Mouse (Mus musculus) Patski (cell line): ENCODE results near the gene Dynlt1c. TPM values are rescaled to one million over a fixed set of nuclear protein-coding genes. Genes with fewer than 3 reads are reported as not detected.
"Not testable (repeated sequence)": the region's sequence is repeated elsewhere in the genome, so short reads cannot be mapped to it uniquely, and the experiment has no call there.

ENCODE experiments used
- ATAC-seq: fragments of 100-300 bp; one replicate; pipeline ENCODE4 v1.8.0; 2021
- CTCF ChIA-PET: fragments of 350-600 bp; sonication (Branson Sonifier 250); formaldehyde crosslinking; loops from one replicate; lab custom pipeline; 2022; ENCODE audit warnings: inconsistent platforms; lab: Charles Lee
- POLR2A ChIA-PET: fragments of 350-600 bp; sonication (Branson Sonifier 250); formaldehyde crosslinking; loops from one replicate; lab custom pipeline; 2022; ENCODE audit warnings: antibody characterized with exemption, inconsistent platforms; lab: Charles Lee
- DNase-seq: peaks from one replicate; pipeline ENCODE4 v3.0.0-alpha.2; 2011; ENCODE audit warnings: low read depth, low spot score
- H3K27me3 ChIP-seq: fragments of 371-371 bp; one replicate; pipeline ENCODE4 v1.5.1; 2021
- CTCF ChIP-seq: fragments of 100-300 bp; IDR thresholded peaks from one replicate; pipeline ENCODE4 v1.5.1; 2021
- in situ Hi-C: fragments of 300-500 bp; cut with MboI; formaldehyde crosslinking; loops from 3 replicates; pipeline ENCODE4 v1.11.1; 2018; ENCODE audit warnings: low pct_unique_long_range_greater_than_20kb, mixed read lengths
- polyA plus RNA-seq: library from polyadenylated mRNA; unstranded; gene quantifications from one replicate; pipeline ENCODE4 v1.2.3, GENCODE M21; 2021

The Dynlt1c gene
- polyA plus RNA-seq, 1 experiment from 2014 or later, result 10.2 TPM

- H3K27me3 ChIP-seq, CTCF ChIA-PET, DNase-seq, POLR2A ChIA-PET, in situ Hi-C loops, ATAC-seq: not testable (repeated sequence)
Measured at GRCm38 (mm10) chr17:6635781-6636180, 34.3 kb downstream of the Dynlt1c start.

- no peak for TF ChIP-seq CTCF
- no peaks in the 10 kb centered on the region for H3K27me3 ChIP-seq
- in situ Hi-C loops, result no loop called here
- CTCF ChIA-PET, result no interaction called here
- POLR2A ChIA-PET, result no interaction called here
- DNase-seq, result no peak
- ATAC-seq, result no peak
Measured at GRCm38 (mm10) chr17:6636861-6637260, 35.4 kb downstream of the Dynlt1c start.

GRCm38 (mm10) chr17:6637434-6637833, 36.0 kb downstream of the Dynlt1c start:
- DNase-seq, POLR2A ChIA-PET, in situ Hi-C loops, CTCF ChIA-PET, H3K27me3 ChIP-seq, ATAC-seq: not testable (repeated sequence)

- ATAC-seq, DNase-seq, H3K27me3 ChIP-seq, in situ Hi-C loops, POLR2A ChIA-PET, CTCF ChIA-PET: not testable (repeated sequence)
Measured at GRCm38 (mm10) chr17:6638444-6638843, 37.0 kb downstream of the Dynlt1c start.

- DNase-seq, ATAC-seq, H3K27me3 ChIP-seq, CTCF ChIA-PET, POLR2A ChIA-PET, in situ Hi-C loops: not testable (repeated sequence)
Measured at GRCm38 (mm10) chr17:6639486-6639885, 38.0 kb downstream of the Dynlt1c start.

GRCm38 (mm10) chr17:6640044-6640637, 38.7 kb downstream of the Dynlt1c start:
- H3K27me3 ChIP-seq, DNase-seq, POLR2A ChIA-PET, in situ Hi-C loops, CTCF ChIA-PET, ATAC-seq: not testable (repeated sequence)

- CTCF ChIA-PET, ATAC-seq, POLR2A ChIA-PET, in situ Hi-C loops, H3K27me3 ChIP-seq, DNase-seq: not testable (repeated sequence)
Measured at GRCm38 (mm10) chr17:6640771-6641429, 39.4 kb downstream of the Dynlt1c start.

GRCm38 (mm10) chr17:6644210-6644609, 42.7 kb downstream of the Dynlt1c start:
- DNase-seq, POLR2A ChIA-PET, ATAC-seq, in situ Hi-C loops, H3K27me3 ChIP-seq, CTCF ChIA-PET: not testable (repeated sequence)

GRCm38 (mm10) chr17:6644673-6645072, 43.2 kb downstream of the Dynlt1c start:
- in situ Hi-C loops, ATAC-seq, H3K27me3 ChIP-seq, POLR2A ChIA-PET, CTCF ChIA-PET, DNase-seq: not testable (repeated sequence)

GRCm38 (mm10) chr17:6645668-6646067, 44.2 kb downstream of the Dynlt1c start:
- H3K27me3 ChIP-seq, DNase-seq, CTCF ChIA-PET, in situ Hi-C loops, POLR2A ChIA-PET, ATAC-seq: not testable (repeated sequence)

- ATAC-seq, CTCF ChIA-PET, H3K27me3 ChIP-seq, DNase-seq, in situ Hi-C loops, POLR2A ChIA-PET: not testable (repeated sequence)
Measured at GRCm38 (mm10) chr17:6646841-6647240, 45.4 kb downstream of the Dynlt1c start.

- POLR2A ChIA-PET, in situ Hi-C loops, DNase-seq, CTCF ChIA-PET, H3K27me3 ChIP-seq: not testable (repeated sequence)
- ATAC-seq, result peak; percentile 40
Measured at GRCm38 (mm10) chr17:6647452-6647851, 46.0 kb downstream of the Dynlt1c start.

- ATAC-seq, in situ Hi-C loops, DNase-seq, CTCF ChIA-PET, POLR2A ChIA-PET, H3K27me3 ChIP-seq: not testable (repeated sequence)
Measured at GRCm38 (mm10) chr17:6650904-6651565, 49.6 kb downstream of the Dynlt1c start.

GRCm38 (mm10) chr17:6653341-6653946, 52.0 kb downstream of the Dynlt1c start:
- in situ Hi-C loops, POLR2A ChIA-PET, ATAC-seq, DNase-seq, CTCF ChIA-PET, H3K27me3 ChIP-seq: not testable (repeated sequence)

- POLR2A ChIA-PET, H3K27me3 ChIP-seq, CTCF ChIA-PET, in situ Hi-C loops, DNase-seq: not testable (repeated sequence)
- peak; percentile 24 for ATAC-seq
Measured at GRCm38 (mm10) chr17:6655087-6655511, 53.6 kb downstream of the Dynlt1c start.
